Mouse (Mus musculus): ENCODE data around the gene Polr2e.
A peak's percentile ranks its signal among the peaks of the same experiment; 100 is the strongest.

The Polr2e gene

GRCm38 (mm10) chr10:80033511-80034391 is 5.8 kb downstream of the Polr2e start:
- no peak for DNase-seq

GRCm38 (mm10) chr10:80032799-80033480 is 6.7 kb downstream of the Polr2e start:
- peak; percentile 23 for DNase-seq

- no peak for DNase-seq
Measured at GRCm38 (mm10) chr10:80030736-80031135, 8.9 kb downstream of the Polr2e start.

GRCm38 (mm10) chr10:80030191-80030590 is 9.4 kb downstream of the Polr2e start:
- no peak for DNase-seq

- DNase-seq = no peak
Measured at GRCm38 (mm10) chr10:80028521-80028846, 11.1 kb downstream of the Polr2e start.

GRCm38 (mm10) chr10:80027681-80028520 is 11.7 kb downstream of the Polr2e start:
- no peak for DNase-seq

GRCm38 (mm10) chr10:80025889-80026288 is 13.7 kb downstream of the Polr2e start:
- DNase-seq = peak; percentile 60

GRCm38 (mm10) chr10:80025463-80025862 is 14.1 kb downstream of the Polr2e start:
- no peak for DNase-seq

- no peak for DNase-seq
Measured at GRCm38 (mm10) chr10:80025044-80025347, 14.6 kb downstream of the Polr2e start.

GRCm38 (mm10) chr10:80024229-80025043 is 15.2 kb downstream of the Polr2e start:
- DNase-seq = peak; percentile 84

- DNase-seq = no peak
Measured at GRCm38 (mm10) chr10:80023758-80024157, 15.8 kb downstream of the Polr2e start.

GRCm38 (mm10) chr10:80022806-80023205 is 16.8 kb downstream of the Polr2e start:
- DNase-seq = no peak

GRCm38 (mm10) chr10:80022164-80022563 is 17.4 kb downstream of the Polr2e start:
- peak; percentile 68 for DNase-seq

GRCm38 (mm10) chr10:80021320-80021641 is 18.3 kb downstream of the Polr2e start:
- no peak for DNase-seq

- DNase-seq = no peak
Measured at GRCm38 (mm10) chr10:80020603-80021319, 18.8 kb downstream of the Polr2e start.

GRCm38 (mm10) chr10:80020191-80020590 is 19.4 kb downstream of the Polr2e start:
- no peak for DNase-seq

GRCm38 (mm10) chr10:80019471-80020131 is 20.0 kb downstream of the Polr2e start:
- DNase-seq = no peak

- DNase-seq = peak; percentile 75
Measured at GRCm38 (mm10) chr10:80018739-80019297, 20.8 kb downstream of the Polr2e start.

GRCm38 (mm10) chr10:80017771-80018170 is 21.8 kb downstream of the Polr2e start:
- peak; percentile 75 for DNase-seq

GRCm38 (mm10) chr10:80017361-80017760 is 22.2 kb downstream of the Polr2e start:
- peak; percentile 97 for DNase-seq

GRCm38 (mm10) chr10:80016931-80017330 is 22.7 kb downstream of the Polr2e start:
- DNase-seq = no peak
